Mouse (Mus musculus) olfactory bulb, adult 2 months (tissue): Measurements from ENCODE around the gene Hist1h2an.

Source experiments
- CTCF ChIP-seq: fragments of 200-500 bp; IDR thresholded peaks from 2 replicates; pipeline ENCODE4 v1.5.1; 2012; ENCODE audit warnings: low read depth, mild to moderate bottlenecking, low read length, moderate library complexity; ENCODE audit not compliant: insufficient read depth
- POLR2A ChIP-seq: fragments of 200-500 bp; IDR thresholded peaks from 2 replicates; pipeline ENCODE4 v1.6.1; 2012; ENCODE audit warnings: mild to moderate bottlenecking, low read depth, low read length, moderate library complexity; ENCODE audit not compliant: insufficient read depth

DNA sequence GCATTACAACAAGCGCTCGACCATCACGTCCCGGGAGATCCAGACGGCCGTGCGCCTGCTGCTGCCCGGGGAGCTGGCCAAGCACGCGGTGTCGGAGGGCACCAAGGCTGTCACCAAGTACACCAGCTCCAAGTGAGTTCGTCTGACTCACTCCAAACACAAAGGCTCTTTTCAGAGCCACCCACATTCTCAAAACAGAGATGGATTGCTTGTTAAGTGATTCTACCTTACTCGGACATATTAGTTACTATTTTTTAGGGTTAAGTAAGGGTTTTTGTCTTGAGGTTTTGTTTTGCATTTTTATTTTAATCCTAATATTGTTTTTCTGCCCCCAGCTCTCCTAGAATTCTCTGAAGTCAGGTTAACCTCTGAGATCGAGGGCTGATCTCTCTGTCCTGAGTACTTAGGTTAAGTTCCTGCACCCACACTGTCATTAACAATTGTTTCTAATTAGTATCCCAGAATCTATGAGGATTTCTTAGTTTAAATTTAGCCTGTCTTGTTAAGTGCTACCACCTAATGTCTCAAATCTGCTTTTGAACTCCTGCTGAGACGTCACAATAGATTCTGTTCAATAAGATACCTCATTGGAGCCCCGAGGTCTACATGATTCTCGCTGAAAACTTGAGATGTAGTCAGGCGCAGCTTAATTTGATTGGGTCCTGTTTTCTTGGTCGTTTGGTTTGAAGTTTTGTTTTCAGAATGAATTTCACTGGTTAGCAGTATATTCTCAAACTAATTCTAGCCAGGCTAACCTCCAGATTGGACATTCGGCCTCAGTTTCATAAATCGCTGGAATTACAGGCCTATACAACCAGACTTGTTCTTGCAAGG, 959 bp upstream of the Hist1h2an start:
- TF ChIP-seq CTCF = no peak
- no peak for TF ChIP-seq POLR2A
